Mouse (Mus musculus) thymus, postnatal 10 days (tissue): ENCODE results near the gene Taf1c.

Experiments used
- DNase-seq, 2 experiments: peaks; one replicate each; pipeline ENCODE4 v3.0.0; 2021; ENCODE audit warnings: low spot score in 2 of 2

Gene Taf1c

GRCm38 (mm10) chr8:119604996-119605395, at the start of gene Taf1c:
Gene Taf1c, minus strand, starts transcription at chr8:119605222.
- peak; percentile 87 to 97 for DNase-seq

DNA sequence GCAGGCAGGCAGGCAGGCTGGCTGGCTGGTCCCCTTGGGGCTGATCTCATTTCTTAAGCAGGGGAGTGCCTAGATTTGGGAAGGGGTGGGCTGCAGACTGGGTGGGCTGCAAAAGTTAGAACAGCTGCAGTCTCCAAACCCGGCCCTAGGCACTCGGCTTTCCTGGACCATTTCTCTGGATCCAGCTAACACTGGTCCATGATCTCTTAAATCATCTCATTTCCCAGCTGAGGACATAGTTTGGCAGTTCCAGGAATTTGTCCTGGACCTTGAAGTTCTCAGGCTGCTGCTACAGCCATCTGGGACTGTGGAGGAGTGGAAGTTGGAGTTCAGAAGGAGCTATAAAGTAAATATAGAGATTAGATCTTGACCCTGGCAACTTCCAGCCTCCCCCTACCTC, 46.3 kb upstream of the Taf1c start:
- DNase-seq = no peak

GRCm38 (mm10) chr8:119646846-119647245, 41.8 kb upstream of the Taf1c start:
- DNase-seq = no peak

- DNase-seq = no peak
Observed at GRCm38 (mm10) chr8:119646197-119646596, 41.2 kb upstream of the Taf1c start.

DNA sequence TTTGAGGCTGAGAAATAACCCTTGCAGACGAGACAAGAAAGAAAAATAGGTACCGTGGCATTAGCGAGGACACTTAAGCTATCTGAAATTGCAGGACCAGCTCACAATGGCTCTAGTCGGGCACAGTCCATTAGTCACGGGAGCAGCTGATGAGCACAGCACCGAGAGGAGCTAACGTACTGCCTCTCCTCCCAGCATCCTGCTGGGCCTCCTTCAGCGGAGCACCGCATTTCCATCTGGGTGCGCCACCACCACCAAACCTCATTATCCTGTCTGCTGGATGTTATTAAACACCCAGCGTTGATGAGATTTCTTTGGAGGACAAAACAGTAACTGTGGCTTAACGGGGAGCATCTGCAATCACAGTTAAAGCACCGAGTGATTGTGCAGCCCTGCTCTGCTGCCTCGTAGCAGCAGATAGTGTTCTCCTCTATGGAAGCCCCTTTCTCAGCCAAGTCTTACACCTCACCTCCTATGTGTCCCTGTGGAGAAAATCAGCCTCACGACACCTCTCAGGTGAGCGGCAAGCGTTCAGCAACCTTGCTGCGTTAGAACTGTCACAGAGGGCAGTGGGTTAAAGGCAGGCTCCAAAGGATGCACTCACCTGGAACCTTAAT, 40.1 kb upstream of the Taf1c start:
- no peak for DNase-seq

DNA sequence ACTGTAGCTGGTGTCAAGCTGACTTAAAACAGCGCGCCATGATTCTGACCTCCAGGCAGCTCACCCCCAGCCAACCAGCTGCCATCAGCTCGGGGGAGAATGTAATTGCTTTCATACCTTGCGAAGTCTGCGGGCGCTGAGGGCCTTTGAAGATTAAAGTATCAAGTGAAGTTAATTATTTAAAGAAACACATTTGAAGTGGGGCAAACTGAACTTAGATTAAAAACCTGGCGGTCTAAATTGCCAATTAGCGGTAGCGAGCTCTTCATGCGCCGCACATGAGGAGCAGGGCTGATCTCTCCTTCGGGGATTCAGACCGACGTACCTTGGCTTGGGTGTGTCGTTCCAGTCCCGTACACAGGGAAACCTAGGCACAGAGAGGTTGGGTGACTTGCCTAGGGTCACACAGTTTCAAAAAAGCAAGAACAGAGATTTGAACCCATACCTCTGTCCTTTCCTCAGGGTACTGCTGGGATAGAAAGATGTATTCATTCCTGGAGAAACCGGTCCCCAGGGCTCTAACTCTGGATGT, 39.5 kb upstream of the Taf1c start:
- no peak for DNase-seq

DNA sequence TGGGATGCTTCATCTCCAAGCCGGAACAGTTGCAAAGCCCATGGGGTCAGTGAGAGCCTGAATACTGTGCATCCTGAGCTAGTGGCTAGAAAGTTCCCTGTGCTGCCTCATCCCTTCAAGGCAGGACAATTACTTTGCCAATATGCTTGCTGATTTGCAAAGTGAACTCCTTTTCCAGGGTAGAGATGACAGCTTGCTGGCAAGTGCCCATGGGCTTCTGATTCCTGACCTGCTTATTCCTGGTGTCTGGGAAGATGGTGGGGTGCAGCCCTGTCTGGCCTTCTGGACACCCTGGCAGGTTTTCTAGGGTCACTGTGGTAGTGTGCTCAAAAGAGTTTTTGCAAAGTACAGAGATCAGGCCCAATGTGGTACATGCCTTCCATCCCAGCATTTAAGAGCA, 37.9 kb upstream of the Taf1c start:
- no peak for DNase-seq

GRCm38 (mm10) chr8:119641058-119641457, 36.0 kb upstream of the Taf1c start:
- no peak for DNase-seq

DNA sequence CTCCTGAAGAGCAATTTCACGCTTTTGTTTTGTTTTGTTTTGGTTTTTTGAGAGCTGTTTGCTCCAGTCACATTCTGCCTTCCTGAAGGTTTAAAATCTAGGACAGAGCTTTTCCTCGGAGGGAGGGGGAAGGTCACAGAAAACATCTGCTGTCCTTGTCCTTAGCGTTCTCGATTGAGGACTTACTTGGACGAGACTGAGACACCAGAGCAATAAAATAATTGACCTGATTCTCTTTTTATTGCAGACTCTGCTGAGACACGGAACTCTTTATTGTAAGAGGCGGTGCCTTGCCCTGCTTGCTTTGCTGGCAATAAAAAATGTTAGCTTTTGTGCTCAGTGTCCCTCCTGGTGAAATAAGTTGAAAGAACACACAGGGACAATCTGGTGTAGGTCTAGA, 34.8 kb upstream of the Taf1c start:
- no peak for DNase-seq

DNA sequence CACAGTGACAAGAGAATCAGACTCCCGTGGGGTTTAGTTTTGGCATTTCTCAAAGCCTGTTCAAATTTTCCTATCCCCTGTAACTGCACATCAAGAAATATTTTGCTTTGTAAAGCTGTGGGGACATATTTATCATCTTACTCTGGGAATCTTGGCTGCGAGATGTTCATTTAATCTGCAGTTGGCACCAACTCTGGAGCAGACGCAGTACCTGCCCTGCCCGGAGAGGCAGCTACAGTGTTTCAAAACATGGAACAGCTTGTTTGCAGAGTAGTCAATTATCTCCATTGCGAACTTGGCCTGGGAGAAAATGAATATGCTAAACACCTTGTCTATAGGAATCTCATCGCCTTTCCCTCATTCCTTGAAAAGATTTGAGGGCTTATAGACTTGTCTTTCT, 33.2 kb upstream of the Taf1c start:
- no peak for DNase-seq

DNA sequence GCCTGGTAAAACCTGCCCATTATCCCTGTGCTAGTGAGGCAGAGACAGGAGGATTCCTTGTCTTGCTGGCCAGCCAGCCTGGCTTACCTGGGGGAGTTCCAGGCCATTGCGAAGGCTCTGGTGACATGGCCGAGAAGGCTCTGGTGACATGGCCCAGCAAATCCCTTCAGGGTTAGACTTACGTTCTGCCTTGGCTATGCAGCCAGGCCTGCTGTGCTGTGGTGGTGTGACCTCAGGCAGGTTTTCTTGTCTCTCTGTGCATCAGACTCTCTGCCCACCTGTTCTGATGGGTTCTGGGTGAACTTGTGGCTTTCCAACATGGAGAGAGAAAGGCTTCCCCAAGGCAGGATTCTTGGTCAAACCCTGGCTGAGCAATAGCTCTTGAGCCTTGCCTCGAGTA, 32.4 kb upstream of the Taf1c start:
- DNase-seq = no peak

DNA sequence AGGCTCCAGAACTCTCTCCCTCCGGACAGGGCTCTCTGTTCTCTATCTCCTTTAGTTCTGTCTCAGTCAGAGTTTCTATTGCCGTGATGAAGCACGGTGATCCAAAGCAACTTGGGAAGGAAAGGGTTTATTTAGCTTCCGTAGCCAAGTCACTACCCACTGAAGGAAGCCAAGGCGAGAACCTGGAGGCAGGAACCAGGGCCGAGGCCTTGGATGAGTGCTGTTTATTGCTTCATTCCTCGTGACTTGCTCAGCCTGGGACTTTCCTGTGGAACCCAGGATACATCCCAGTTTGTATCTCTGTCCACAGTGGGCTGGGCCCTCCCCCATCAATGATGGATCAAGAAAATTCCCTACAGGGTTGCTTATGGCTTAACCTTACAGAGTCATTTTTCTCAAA, 31.7 kb upstream of the Taf1c start:
- DNase-seq = no peak

DNA sequence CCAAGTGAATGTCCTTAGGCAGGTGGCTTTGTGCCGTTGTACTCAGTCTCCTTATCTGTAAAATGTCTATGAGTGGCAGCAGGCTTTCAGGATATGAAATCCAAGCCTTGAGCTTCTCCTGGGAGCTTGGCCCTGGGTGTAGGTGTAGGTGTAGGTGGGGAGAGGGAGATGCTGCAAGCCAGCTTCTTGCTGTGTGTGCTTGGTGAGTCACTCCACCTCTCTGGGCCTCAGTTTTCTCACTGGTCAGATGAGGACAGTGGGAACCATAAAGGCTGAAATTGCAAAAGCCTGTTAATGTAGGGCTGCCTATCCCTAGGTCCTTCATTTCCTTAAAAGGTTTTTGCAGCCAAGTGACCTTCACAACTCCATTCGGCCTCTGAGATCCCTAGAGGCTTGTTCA, 30.9 kb upstream of the Taf1c start:
- no peak for DNase-seq

DNA sequence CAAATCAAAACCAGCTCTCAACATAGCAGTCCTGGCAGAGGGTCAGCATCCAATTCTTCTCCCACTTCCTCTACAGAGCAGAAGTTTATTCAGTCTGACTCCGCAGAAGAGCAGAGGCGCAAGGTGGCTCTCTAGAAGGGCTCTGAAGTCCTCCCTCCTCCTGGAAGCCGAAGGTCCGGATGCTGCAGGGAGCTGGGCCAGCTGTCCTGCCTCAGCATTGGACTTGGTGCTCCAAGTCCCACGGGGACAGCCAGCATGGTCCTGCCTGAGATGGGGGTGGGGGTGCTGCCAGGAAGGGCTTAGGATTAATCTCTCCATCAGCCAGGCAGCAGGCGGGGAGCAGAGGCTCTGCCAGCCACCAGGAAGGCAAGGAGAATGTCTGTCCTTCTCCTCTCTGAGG, 30.4 kb upstream of the Taf1c start, which contains the start of gene Kcng4:
Kcng4 (minus strand) TSS at position 303 of the 400 bp plus-strand sequence.
- DNase-seq = no peak

GRCm38 (mm10) chr8:119634616-119635336, 29.8 kb upstream of the Taf1c start:
- DNase-seq = no peak

DNA sequence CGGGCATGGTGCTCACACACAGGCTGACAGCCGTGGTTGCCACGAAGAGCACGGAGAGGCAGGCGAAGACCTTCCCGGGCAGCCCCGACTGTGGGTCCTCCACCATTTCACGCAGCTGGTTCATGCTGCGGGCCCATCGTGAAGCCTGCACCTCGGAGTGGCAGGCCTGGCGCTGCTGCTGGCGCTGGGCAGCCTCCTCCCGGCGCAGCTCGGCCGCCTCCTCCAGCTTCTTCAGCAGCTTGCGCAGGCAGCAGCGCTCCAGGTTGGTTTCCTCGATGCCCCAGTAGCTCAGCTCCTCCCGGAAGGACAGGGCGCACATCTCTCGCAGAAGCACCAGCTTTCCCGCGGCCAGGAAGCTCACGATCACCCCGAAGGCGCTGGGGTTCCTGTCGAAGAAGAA, 27.9 kb upstream of the Taf1c start:
- DNase-seq = no peak

GRCm38 (mm10) chr8:119632246-119632645, 27.2 kb upstream of the Taf1c start:
- DNase-seq = no peak

GRCm38 (mm10) chr8:119630841-119631240, 25.8 kb upstream of the Taf1c start:
- DNase-seq = no peak

DNA sequence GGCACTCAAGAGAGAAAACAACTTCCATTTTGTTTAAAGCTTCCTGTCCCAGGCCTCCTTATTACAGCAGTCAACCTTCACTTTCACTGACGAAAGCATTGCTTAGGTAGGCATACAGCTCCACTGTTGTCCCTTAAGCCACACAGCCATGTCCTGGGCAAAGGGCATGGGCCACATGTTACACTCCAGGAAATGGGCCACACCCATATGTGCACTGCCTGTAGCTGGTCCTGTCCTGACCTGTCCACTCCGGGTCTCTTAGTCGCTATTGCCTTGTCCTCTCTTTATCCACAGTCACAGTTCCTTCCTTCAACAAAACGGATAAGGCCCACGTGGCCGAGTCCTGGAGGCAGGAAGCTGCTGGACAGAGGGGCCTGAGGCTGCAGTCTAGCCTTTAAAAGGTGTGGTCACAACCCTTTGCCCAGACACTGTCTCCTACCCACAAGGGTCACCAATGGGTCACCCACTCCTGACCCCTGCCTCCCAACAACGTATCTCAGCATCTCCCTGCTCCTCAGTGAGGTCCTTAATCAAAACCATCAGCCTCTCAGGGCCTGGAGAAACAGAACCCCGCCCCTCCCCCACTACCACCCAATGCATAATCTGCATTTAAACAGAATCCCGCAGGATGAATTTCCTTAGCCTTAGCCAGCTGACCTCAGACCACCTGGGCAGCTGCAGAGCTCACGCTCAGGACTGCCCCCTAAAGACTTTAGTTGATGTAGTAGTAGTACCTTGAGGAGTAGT, 22.8 kb upstream of the Taf1c start:
- DNase-seq = no peak

- no peak for DNase-seq
Observed at GRCm38 (mm10) chr8:119627199-119627598, 22.2 kb upstream of the Taf1c start.

- no peak for DNase-seq
Observed at GRCm38 (mm10) chr8:119625788-119626187, 20.8 kb upstream of the Taf1c start.

DNA sequence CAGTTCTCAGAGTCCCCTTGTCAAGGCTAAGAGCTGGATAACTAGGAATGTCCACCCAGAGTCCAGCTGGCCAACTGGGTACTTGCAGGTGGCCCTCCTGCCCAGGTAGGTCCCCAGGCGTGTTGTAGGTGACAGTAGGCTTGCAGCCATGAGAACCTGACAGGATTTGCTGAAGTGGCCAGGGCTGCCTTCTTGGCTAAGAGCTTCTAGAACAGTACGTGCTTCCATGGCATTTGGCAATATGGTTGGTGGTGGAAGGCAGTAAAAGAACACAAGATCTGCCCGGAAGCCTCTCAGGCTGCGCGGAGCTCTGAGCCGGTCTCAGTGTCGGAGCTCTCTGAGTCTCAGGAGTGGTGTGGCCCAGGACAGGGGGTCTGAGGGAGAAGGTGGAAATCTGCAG, 19.9 kb upstream of the Taf1c start:
- no peak for DNase-seq

- DNase-seq = no peak
Observed at GRCm38 (mm10) chr8:119623744-119624143, 18.7 kb upstream of the Taf1c start.
